Mouse (Mus musculus): ENCODE measurements around the gene Aatk. TPM values are rescaled to one million over a fixed set of nuclear protein-coding genes. Genes with fewer than 3 reads are reported as not detected.

Gene Aatk
- polyA plus RNA-seq, 1 experiment, result 182 TPM

DNA sequence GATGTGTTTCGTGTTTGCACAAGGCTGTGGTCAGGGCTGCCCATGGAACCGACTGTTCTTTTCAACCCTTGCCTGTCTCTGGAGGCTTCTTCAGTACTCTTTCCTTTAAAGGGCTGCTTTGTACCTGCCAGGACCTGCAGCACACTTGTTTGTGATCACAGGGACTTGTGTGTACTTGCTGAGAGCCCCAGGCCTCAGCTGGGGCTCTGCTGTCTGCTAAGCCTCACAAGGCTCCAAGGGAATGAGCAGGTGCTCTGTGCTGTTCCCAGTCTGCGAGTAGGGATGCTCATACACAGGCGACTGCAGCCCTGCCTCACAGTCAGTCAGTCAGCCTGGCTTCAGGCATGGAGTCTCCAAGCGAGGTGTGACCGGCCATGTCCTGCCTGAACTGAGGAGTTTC, 80.7 kb downstream of the Aatk start:
- DNase-seq (ENCODE audit: extremely low spot score in 1 of 2, low spot score in 1 of 2), result no peak

DNA sequence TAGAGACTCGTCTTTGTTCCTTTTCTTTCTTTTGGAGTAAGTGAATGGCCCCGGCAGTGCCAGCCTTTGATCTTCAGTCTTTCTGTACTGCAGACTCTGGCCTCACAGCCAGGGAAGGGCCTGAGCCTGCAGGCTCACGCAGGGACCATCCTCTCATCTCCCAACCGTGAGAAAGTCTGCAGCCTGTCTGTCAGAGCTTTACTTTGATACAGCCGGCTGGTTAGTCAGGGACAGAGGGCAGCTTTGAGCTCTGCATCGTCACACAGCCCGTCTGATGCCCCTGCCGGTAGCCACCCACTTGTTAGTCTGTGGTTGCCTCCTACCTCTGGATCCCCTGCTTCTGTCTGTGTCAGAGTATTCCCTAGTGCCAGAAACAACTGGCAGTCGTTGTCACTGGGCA, 81.9 kb downstream of the Aatk start:
- DNase-seq (ENCODE audit: extremely low spot score in 1 of 2, low spot score in 1 of 2), result no peak

DNA sequence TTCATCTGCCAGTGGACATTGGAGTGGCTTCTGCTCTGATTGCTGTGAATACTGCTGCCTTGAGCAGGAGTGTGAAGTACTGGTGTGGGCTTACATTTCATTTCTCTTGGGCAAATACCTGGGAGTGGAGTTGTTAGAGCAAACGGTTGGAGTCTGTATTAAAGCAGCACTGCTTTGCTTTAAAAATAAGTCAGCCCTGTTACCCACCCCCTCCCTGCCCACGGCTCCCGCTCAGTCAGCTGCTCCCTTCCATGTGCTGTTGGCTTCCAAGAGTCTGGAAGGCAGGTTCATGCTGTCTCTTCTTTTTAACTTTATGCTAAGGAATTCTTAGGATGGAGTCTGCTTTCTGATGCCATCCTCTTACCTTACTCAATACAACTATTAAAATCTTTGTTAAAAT, 85.5 kb downstream of the Aatk start:
- peak in 1 of 2 experiments; percentile 62 for DNase-seq (ENCODE audit: extremely low spot score in 1 of 2, low spot score in 1 of 2)

DNA sequence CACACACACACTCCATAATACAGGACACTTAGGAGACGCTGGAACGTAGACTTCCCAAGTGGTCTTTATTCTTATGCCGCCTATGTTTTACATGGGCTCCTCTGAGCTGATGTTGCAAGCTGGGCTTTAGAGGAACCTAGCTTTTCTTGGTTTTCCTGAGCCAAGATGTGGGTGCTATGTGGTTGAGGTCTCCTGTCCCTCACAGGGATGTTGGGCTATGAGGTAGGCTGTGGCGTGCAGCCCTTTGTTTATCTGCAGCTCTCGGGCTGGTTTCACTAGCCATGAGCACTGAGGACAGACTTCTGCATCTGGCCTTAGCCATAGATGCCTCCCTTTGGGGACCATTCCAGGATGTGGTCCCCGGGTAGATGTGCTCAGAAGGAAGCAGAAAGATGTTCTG, 86.3 kb downstream of the Aatk start:
- no peak for DNase-seq (ENCODE audit: extremely low spot score in 1 of 2, low spot score in 1 of 2)

DNA sequence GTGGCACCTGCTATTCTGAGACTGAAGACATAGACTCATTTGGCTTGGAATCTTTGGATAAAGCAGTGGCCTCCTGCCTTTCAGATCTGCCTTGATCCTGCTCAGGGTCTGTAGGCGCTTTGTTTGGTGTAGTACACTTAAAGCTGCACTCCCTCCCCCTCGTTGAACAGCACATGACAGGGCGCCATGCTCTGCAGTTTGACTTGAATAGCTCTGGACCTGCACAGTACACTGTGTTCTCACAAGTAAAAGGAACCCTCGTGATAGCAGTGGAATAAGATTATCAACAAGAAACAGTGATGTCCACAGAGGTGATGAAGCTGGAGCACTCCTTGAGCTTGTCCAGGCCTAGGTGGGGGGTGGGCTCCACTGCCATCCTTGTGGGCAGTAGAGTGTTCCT, 87.3 kb downstream of the Aatk start:
- peak in 1 of 2 experiments; percentile 30 for DNase-seq (ENCODE audit: extremely low spot score in 1 of 2, low spot score in 1 of 2)

DNA sequence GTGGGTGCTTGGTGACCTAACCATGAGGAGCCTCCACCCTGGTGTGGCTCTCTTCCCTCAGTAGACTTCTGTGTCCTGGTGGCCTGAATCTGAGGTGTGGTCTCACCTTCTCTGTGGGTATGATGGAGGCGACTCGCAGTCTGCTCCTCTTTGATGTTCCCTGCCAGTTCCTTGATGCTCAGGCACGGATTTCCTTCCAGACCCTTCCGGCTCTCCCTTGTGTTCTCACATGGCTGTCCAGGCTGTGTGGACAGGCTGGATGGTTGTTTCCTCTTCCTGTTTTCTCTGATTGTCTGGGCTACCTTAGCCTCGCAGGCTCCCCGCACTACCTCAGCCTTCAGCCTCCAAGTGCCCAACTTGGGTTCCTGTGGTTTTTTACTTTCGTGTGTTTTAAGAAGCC, 88.1 kb downstream of the Aatk start:
- DNase-seq (ENCODE audit: extremely low spot score in 1 of 2, low spot score in 1 of 2), result no peak

Other genes with a start within 250 kb of the Aatk start
- gene Chmp6, start 133.7 kb downstream of the Aatk start, polyA plus RNA-seq (2012; rRNA removed), result 42.3 and 45.3 TPM in 2 replicates
- 229 and 240 TPM in 2 replicates for gene Baiap2, start 104.4 kb downstream of the Aatk start, polyA plus RNA-seq (2012; rRNA removed)
- gene Cep131, start 39.7 kb upstream of the Aatk start, polyA plus RNA-seq (2012; rRNA removed), result 38.8 and 43.4 TPM in 2 replicates
- gene Tepsin, start 51.6 kb upstream of the Aatk start, polyA plus RNA-seq (2012; rRNA removed), result 31.1 and 35.6 TPM in 2 replicates
- 42.3 and 46.2 TPM in 2 replicates for gene Ndufaf8, start 51.8 kb upstream of the Aatk start, polyA plus RNA-seq (2012; rRNA removed)
- gene Slc38a10, start 104.2 kb upstream of the Aatk start, polyA plus RNA-seq (2012; rRNA removed), result 62.5 and 62.6 TPM in 2 replicates
- 16.9 and 17.2 TPM in 2 replicates for gene Bahcc1, start 185.8 kb upstream of the Aatk start, polyA plus RNA-seq (2012; rRNA removed)

Data from frontal cortex, adult 2 months (tissue).